Mouse (Mus musculus) Muller cell, postnatal 12 days (primary cell): Measurements from ENCODE around the gene Tnfsf9.

Experiments
- DNase-seq: peaks from one replicate; pipeline ENCODE4 v3.0.0-alpha.2; 2015; ENCODE audit errors: inconsistent ontology term

Tnfsf9 gene

GRCm38 (mm10) chr17:57095855-57096622, 9.1 kb upstream of the Tnfsf9 start:
- peak; percentile 36 for DNase-seq

- peak; percentile 81 for DNase-seq
These were observed 8.6 kb upstream of the Tnfsf9 start for GRCm38 (mm10) chr17:57096623-57096920.

GRCm38 (mm10) chr17:57098321-57098720, 6.8 kb upstream of the Tnfsf9 start:
- no peak for DNase-seq

GRCm38 (mm10) chr17:57099629-57100325, 5.3 kb upstream of the Tnfsf9 start:
- no peak for DNase-seq

- no peak for DNase-seq
These were observed 2.8 kb upstream of the Tnfsf9 start for GRCm38 (mm10) chr17:57102276-57102675.

GRCm38 (mm10) chr17:57104496-57104895, 629 bp upstream of the Tnfsf9 start:
- no peak for DNase-seq

- DNase-seq: no peak
These were observed 877 bp downstream of the Tnfsf9 start for GRCm38 (mm10) chr17:57106035-57106368.

- no peak for DNase-seq
These were observed 1.9 kb downstream of the Tnfsf9 start for GRCm38 (mm10) chr17:57107064-57107463.

- no peak for DNase-seq
These were observed 3.0 kb downstream of the Tnfsf9 start for GRCm38 (mm10) chr17:57108040-57108665.

- DNase-seq: no peak
These were observed 3.6 kb downstream of the Tnfsf9 start for GRCm38 (mm10) chr17:57108666-57109171.

- no peak for DNase-seq
These were observed 4.9 kb downstream of the Tnfsf9 start for GRCm38 (mm10) chr17:57110005-57110404.

GRCm38 (mm10) chr17:57112768-57113474, 7.8 kb downstream of the Tnfsf9 start:
- DNase-seq: no peak

GRCm38 (mm10) chr17:57116801-57117200, 11.7 kb downstream of the Tnfsf9 start:
- DNase-seq: no peak

- DNase-seq: no peak
These were observed 13.6 kb downstream of the Tnfsf9 start for GRCm38 (mm10) chr17:57118524-57119349.

- DNase-seq: no peak
These were observed 16.7 kb downstream of the Tnfsf9 start for GRCm38 (mm10) chr17:57121856-57122255.

GRCm38 (mm10) chr17:57123192-57124118, 18.3 kb downstream of the Tnfsf9 start:
- DNase-seq: no peak

- DNase-seq: no peak
These were observed 19.7 kb downstream of the Tnfsf9 start for GRCm38 (mm10) chr17:57124792-57125191.

- DNase-seq: no peak
These were observed 20.9 kb downstream of the Tnfsf9 start for GRCm38 (mm10) chr17:57125853-57126622.

GRCm38 (mm10) chr17:57131793-57132192, 26.7 kb downstream of the Tnfsf9 start:
- no peak for DNase-seq
